Mouse (Mus musculus) myocyte (in vitro differentiated cells): ENCODE data around the gene Iqsec1. TPM values are rescaled to one million over a fixed set of nuclear protein-coding genes. Genes with fewer than 3 reads are reported as not detected.
"Not testable (repeated sequence)": the region's sequence is repeated elsewhere in the genome, so short reads cannot be mapped to it uniquely, and the experiment has no call there.

Experiments
- H3K27me3 ChIP-seq: one replicate; pipeline ENCODE4 v1.6.1; 2011; ENCODE audit not compliant: control insufficient read depth, insufficient read depth, insufficient read length
- H3K36me3 ChIP-seq: one replicate; pipeline ENCODE4 v1.6.1; 2011; ENCODE audit not compliant: control insufficient read depth, insufficient read depth
- H3K4me2 ChIP-seq: one replicate; pipeline ENCODE4 v1.6.1; 2011; ENCODE audit warnings: low read depth, control low read depth
- H3K4me3 ChIP-seq: one replicate; pipeline ENCODE4 v1.5.1; 2011; ENCODE audit warnings: mild to moderate bottlenecking, control low read depth, moderate library complexity
- H3K79me2 ChIP-seq: one replicate; pipeline ENCODE4 v1.6.1; 2011; ENCODE audit not compliant: control insufficient read depth, insufficient read depth
- H3ac ChIP-seq: one replicate; pipeline ENCODE4 v1.6.1; 2011; ENCODE audit not compliant: control insufficient read depth, insufficient read length
- CEBPB ChIP-seq: IDR thresholded peaks from 2 replicates; pipeline ENCODE4 v1.6.1; 2011; ENCODE audit warnings: mild to moderate bottlenecking, moderate library complexity; ENCODE audit not compliant: poor library complexity, insufficient read depth, severe bottlenecking
- E2F4 ChIP-seq: IDR thresholded peaks from one replicate; pipeline ENCODE4 v1.6.1; 2011; ENCODE audit warnings: mild to moderate bottlenecking, control low read depth, moderate library complexity; ENCODE audit not compliant: insufficient read depth
- MAX ChIP-seq: IDR thresholded peaks from one replicate; pipeline ENCODE4 v1.6.1; 2011; ENCODE audit warnings: low read depth, mild to moderate bottlenecking, control low read depth
- MYOD1 ChIP-seq, 3 experiments: IDR thresholded peaks; one replicate each; pipeline ENCODE4 v1.6.1; 2011; ENCODE audit warnings: control low read depth in 2 of 3, low read depth in 2 of 3, mild to moderate bottlenecking in 2 of 3, moderate library complexity in 1 of 3; ENCODE audit not compliant: insufficient read length in 2 of 3, control insufficient read depth in 1 of 3
- MYOG ChIP-seq, 3 experiments: IDR thresholded peaks; one replicate each; pipeline ENCODE4 v1.6.1; 2011; ENCODE audit warnings: control low read depth in 2 of 3, low read depth in 2 of 3, mild to moderate bottlenecking in 2 of 3; ENCODE audit not compliant: insufficient read length in 2 of 3, control insufficient read depth in 1 of 3, insufficient read depth in 1 of 3
- POLR2A ChIP-seq: IDR thresholded peaks from one replicate; pipeline ENCODE4 v1.6.1; 2011; ENCODE audit warnings: low read depth, mild to moderate bottlenecking, control low read depth, moderate library complexity; ENCODE audit not compliant: insufficient read length
- POLR2AphosphoS2 ChIP-seq: IDR thresholded peaks from one replicate; pipeline ENCODE4 v1.6.1; 2011; ENCODE audit warnings: low read depth, control low read depth; ENCODE audit not compliant: insufficient read length
- REST ChIP-seq: IDR thresholded peaks from one replicate; pipeline ENCODE4 v1.6.1; 2011; ENCODE audit warnings: mild to moderate bottlenecking, control low read depth, moderate library complexity; ENCODE audit not compliant: insufficient read depth, insufficient read length
- SRF ChIP-seq: IDR thresholded peaks from one replicate; pipeline ENCODE4 v1.6.1; 2011; ENCODE audit warnings: low read depth; ENCODE audit not compliant: control insufficient read depth, insufficient read length
- TCF12 ChIP-seq: IDR thresholded peaks from one replicate; pipeline ENCODE4 v1.6.1; 2011; ENCODE audit warnings: mild to moderate bottlenecking, control low read depth; ENCODE audit not compliant: poor library complexity, insufficient read depth, severe bottlenecking
- TCF3 ChIP-seq: IDR thresholded peaks from one replicate; pipeline ENCODE4 v1.6.1; 2011; ENCODE audit warnings: low read depth, control low read depth; ENCODE audit not compliant: insufficient read length
- USF1 ChIP-seq: IDR thresholded peaks from one replicate; pipeline ENCODE4 v1.6.1; 2011; ENCODE audit warnings: low read depth, mild to moderate bottlenecking, control low read depth, moderate library complexity
- polyA plus RNA-seq: library from polyadenylated mRNA; unstranded; fragments of >200 nt; fragmentation: generic; extraction: Trizol; gene quantifications from one replicate; pipeline ENCODE4 v1.2.1, GENCODE M21; 2012; ENCODE audit warnings: missing spikeins

Iqsec1 gene
- polyA plus RNA-seq, 1 experiment, result 43.4 TPM

DNA sequence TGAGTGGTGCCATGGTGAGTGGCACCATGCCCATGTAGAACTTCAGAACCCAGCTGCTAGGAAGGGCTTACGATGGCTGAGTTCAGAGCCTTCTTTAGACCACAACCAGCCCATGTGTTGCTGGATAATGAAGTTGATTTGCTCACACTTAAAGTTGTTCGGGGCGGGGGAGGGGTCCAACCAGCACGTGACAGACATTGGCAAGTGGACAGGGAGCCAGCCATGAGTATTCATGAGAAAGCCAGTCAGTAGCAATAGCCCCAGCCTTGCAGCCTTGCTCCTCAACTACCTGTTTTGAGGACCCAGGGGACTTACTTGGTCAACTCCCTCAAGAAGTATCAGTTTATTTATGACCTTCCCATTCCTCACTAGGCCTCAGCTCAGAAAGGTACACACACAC is 343.5 kb downstream of the Iqsec1 start:
- TF ChIP-seq E2F4, result no peak
- TF ChIP-seq USF1, result no peak
- no peak for TF ChIP-seq SRF
- no peaks in the 10 kb centered on the region for H3K79me2 ChIP-seq

DNA sequence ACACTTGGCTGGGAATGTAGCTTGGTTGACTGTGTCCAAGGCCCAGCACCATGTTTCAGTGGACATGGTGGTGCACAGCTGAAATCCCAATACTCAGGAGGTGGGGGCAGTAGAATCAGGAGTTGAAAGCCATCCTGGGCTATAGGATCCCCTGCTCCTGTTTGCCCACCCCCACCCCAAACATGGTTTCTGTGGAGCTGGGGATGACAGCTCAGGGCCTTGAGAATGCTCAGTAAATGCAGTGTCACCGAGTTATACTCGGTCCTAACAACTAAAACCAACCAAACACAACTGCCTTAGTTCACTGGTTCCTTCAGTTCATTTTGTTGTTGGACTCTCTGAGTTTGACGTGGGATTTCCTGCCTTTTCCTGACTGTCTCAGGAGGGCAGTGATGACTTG is 345.4 kb downstream of the Iqsec1 start:
- Histone ChIP-seq H3K4me3 (no peak overlapping the region), H3K4me2 (no peak overlapping the region), H3K27me3 (peaks cover 17% of the 10 kb centered on the region), H3K79me2 (no peaks in the 10 kb centered on the region), H3ac (no peak overlapping the region), H3K36me3 (no peaks in the 10 kb centered on the region)
- TF ChIP-seq MYOD1 (IDR thresholded peaks at IDR 0.05; ENCODE audit: control insufficient read depth in 1 of 3, insufficient read length in 2 of 3, low read depth in 2 of 3), result no peak
- TF ChIP-seq MAX, result no peak
- TF ChIP-seq TCF12, result no peak
- no peak for TF ChIP-seq POLR2A
- TF ChIP-seq POLR2AphosphoS2, result no peak

More for the DNA sequence above, 343.5 kb downstream of the Iqsec1 start:
- no peaks in the 10 kb centered on the region for H3K36me3 ChIP-seq
- H3ac ChIP-seq, result no peak overlapping the region
- H3K27me3 ChIP-seq, result peaks cover 17% of the 10 kb centered on the region
- H3K4me3 ChIP-seq, result no peak overlapping the region
- H3K4me2 ChIP-seq, result no peak overlapping the region

DNA sequence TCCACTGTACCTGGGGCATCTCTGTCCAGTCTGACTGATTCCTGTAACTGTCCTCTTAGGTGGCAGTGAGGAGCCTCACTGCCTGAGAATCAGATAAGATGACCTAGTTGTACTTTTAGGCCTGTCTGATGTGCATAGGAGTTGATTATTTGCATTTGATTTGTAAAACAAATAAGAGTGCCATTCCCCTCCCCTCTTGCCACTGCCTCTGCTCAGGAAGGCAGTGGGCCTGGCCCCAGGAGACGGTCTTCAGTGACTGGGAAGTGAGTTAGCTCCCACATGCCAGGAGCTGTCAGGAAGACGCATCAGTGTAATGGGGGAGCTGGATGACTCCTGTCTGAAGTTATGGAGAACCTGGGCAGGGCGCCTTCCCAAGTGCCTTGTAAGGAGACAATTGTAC is 352.9 kb downstream of the Iqsec1 start:
- Histone ChIP-seq H3K27me3 (no peaks in the 10 kb centered on the region), H3K4me2 (no peak overlapping the region), H3K4me3 (no peak overlapping the region), H3ac (no peak overlapping the region), H3K36me3 (no peaks in the 10 kb centered on the region), H3K79me2 (no peaks in the 10 kb centered on the region)
- TF ChIP-seq MYOD1 (IDR thresholded peaks at IDR 0.05; ENCODE audit: control insufficient read depth in 1 of 3, insufficient read length in 2 of 3, low read depth in 2 of 3), result no peak
- no peak for TF ChIP-seq E2F4
- TF ChIP-seq TCF3, result no peak
- no peak for TF ChIP-seq POLR2AphosphoS2
- no peak for TF ChIP-seq MAX
- TF ChIP-seq USF1, result no peak
- TF ChIP-seq MYOG (IDR thresholded peaks at IDR 0.05; ENCODE audit: control insufficient read depth in 1 of 3, insufficient read depth in 1 of 3, insufficient read length in 2 of 3, low read depth in 2 of 3), result no peak
- TF ChIP-seq REST, result no peak
- TF ChIP-seq CEBPB, result no peak
- no peak for TF ChIP-seq POLR2A
- TF ChIP-seq TCF12, result no peak
- TF ChIP-seq SRF, result no peak

DNA sequence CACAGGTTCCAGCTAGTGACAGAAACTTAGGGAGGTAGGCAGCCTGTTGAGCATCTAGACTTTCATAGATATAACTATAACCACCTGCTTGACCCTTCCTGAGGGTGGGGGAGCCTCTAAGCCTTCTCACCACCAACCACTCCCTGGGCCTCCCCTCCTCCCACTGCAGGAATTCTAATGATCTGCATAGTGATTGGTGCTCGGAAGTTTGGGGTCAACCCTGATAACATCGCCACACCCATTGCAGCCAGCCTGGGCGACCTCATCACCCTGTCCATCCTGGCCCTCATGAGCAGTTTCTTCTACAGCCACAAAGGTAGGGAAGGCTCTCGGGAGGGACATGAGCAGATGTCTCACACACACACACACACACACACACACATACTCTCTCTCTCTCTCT is 353.4 kb downstream of the Iqsec1 start:
- Histone ChIP-seq H3ac (no peak overlapping the region), H3K79me2 (no peaks in the 10 kb centered on the region), H3K27me3 (no peaks in the 10 kb centered on the region), H3K4me3 (no peak overlapping the region), H3K36me3 (no peaks in the 10 kb centered on the region), H3K4me2 (no peak overlapping the region)
- TF ChIP-seq REST (no peak), SRF (no peak), POLR2AphosphoS2 (no peak), TCF3 (no peak), MYOD1 (IDR thresholded peaks at IDR 0.05; ENCODE audit: control insufficient read depth in 1 of 3, insufficient read length in 2 of 3, low read depth in 2 of 3) (no peak), MAX (no peak), POLR2A (no peak), CEBPB (no peak), E2F4 (no peak), TCF12 (no peak), MYOG (IDR thresholded peaks at IDR 0.05; ENCODE audit: control insufficient read depth in 1 of 3, insufficient read depth in 1 of 3, insufficient read length in 2 of 3, low read depth in 2 of 3) (no peak), USF1 (no peak)

DNA sequence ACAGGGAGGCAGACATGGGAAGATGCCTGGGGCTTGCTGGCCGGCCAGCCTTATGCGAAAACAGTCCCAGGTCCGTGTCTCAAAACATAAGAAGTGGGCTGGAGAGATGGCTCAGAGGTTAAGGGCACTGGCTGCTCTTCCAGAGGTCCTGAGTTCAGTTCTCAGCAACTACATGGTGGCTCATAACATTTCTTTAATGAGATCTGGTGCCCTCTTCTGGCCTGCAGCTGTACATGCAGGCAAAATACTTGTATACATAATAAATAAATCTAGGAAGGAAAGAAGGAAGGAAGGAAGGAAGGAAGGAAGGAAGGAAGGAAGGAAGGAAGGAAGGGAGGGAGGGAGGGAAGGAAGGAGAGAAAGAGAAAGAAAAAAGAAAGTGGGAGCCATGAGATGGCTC is 356.0 kb downstream of the Iqsec1 start:
- H3K79me2 ChIP-seq, H3K36me3 ChIP-seq, H3K4me3 ChIP-seq, H3K27me3 ChIP-seq, H3ac ChIP-seq, H3K4me2 ChIP-seq: not testable (repeated sequence)

DNA sequence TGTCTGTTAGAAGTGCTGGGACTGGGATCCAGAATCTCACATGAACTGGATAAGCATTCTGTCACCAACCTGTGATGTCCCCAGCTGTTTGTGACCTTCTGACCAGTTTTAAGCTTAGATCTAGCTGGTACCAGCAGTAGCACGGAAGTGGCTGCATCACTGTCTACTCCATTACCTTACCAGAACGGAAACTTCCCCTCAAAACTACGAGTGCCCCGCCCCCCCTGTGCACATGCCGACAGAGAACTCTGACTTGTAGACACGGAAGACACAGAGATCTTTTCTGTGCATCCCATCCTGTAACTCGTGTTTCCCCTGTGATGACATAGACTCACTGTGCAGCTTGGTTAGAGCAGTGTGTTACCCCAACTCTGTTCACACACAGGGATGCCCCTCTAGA is 358.1 kb downstream of the Iqsec1 start:
- Histone ChIP-seq H3K27me3 (no peaks in the 10 kb centered on the region), H3ac (no peak overlapping the region), H3K4me2 (no peak overlapping the region), H3K4me3 (no peak overlapping the region), H3K79me2 (no peaks in the 10 kb centered on the region), H3K36me3 (no peaks in the 10 kb centered on the region)
- TF ChIP-seq TCF3 (no peak), POLR2AphosphoS2 (no peak), REST (no peak), POLR2A (no peak), SRF (no peak), MYOG (IDR thresholded peaks at IDR 0.05; ENCODE audit: control insufficient read depth in 1 of 3, insufficient read depth in 1 of 3, insufficient read length in 2 of 3, low read depth in 2 of 3) (no peak), MYOD1 (IDR thresholded peaks at IDR 0.05; ENCODE audit: control insufficient read depth in 1 of 3, insufficient read length in 2 of 3, low read depth in 2 of 3) (no peak), CEBPB (no peak), TCF12 (no peak), E2F4 (no peak), MAX (no peak), USF1 (no peak)
